Mouse (Mus musculus): ENCODE data around the gene Gdpgp1. TPM values are rescaled to one million over a fixed set of nuclear protein-coding genes. Genes with fewer than 3 reads are reported as not detected.
A peak's percentile ranks its signal among the peaks of the same experiment; 100 is the strongest.

The Gdpgp1 gene
- total and polyA plus RNA-seq, 3 experiments = 4.0 to 4.6 TPM; not detected in 1

- peak within 1 kb of the TSS; percentile 76 to 85 for H3K4me3 ChIP-seq (ENCODE audit: control insufficient read depth in 1 of 2, insufficient read depth in 1 of 2, low read depth in 2 of 2, low read length in 2 of 2)
- H3K27me3 ChIP-seq (ENCODE audit: control insufficient read depth in 1 of 2, insufficient read depth in 2 of 2, low read length in 2 of 2) = no peaks in the 10 kb centered on the region
- peaks cover 0 to 14% of the 10 kb centered on the region in 2 experiments; a peak in 2 of 4 replicates for H3K36me3 ChIP-seq (ENCODE audit: control insufficient read depth in 1 of 2, insufficient read depth in 2 of 2, low read length in 2 of 2)
- H3K27ac ChIP-seq (ENCODE audit: control insufficient read depth, low read depth, low read length) = peak within 1 kb of the TSS; percentile 25
- peak; percentile 65 for DNase-seq (ENCODE audit: low read depth, low spot score)
- peak within 1 kb of the TSS; percentile 78 for H3K9ac ChIP-seq (ENCODE audit: control insufficient read depth, low read depth, low read length, poor library complexity, severe bottlenecking)
- TF ChIP-seq POLR2A (IDR thresholded peaks at IDR 0.05; ENCODE audit: control insufficient read depth in 1 of 2, insufficient read depth in 1 of 2, low read depth in 1 of 2, low read length in 2 of 2, poor library complexity in 1 of 2) = 0 out of 4 replicates have a peak, but pooled peaks of 1 of the 2 experiments have one; percentile 18
- no peak for TF ChIP-seq MYB (IDR thresholded peaks at IDR 0.05; ENCODE audit: low read depth, low read length)
- 0 out of 6 replicates have a peak, but pooled peaks of 1 of the 3 experiments have one; percentile 10 for TF ChIP-seq CTCF (IDR thresholded peaks at IDR 0.05 in 2 of 3, conservative IDR thresholded peaks at IDR 0.05 in 1 of 3; ENCODE audit: control insufficient read depth in 1 of 3, insufficient read depth in 1 of 3, low read depth in 2 of 3, low read length in 3 of 3, poor library complexity in 1 of 3, severe bottlenecking in 1 of 3)
- 0 out of 2 replicates have a peak, but pooled peaks have one; percentile 20 for TF ChIP-seq HCFC1 (IDR thresholded peaks at IDR 0.05; ENCODE audit: low read depth, low read length)
- TF ChIP-seq SMC3 (IDR thresholded peaks at IDR 0.05; ENCODE audit: low read depth, low read length) = no peak
- H3K79me2 ChIP-seq (ENCODE audit: control insufficient read depth, insufficient read depth, low read length, poor library complexity) = no peaks in the 10 kb centered on the region; the same call in 1 of the 2 replicates
- H3K9me3 ChIP-seq (replicated peaks; ENCODE audit: insufficient read depth, low read length) = no peaks in the 10 kb centered on the region
- H3K4me1 ChIP-seq (ENCODE audit: control insufficient read depth in 1 of 2, insufficient read depth in 2 of 2, low read length in 2 of 2) = peaks cover 10 to 31% of the 10 kb centered on the region in 2 experiments
Observed at GRCm38 (mm10) chr7:80186531-80187296, 46.0 kb upstream of the Gdpgp1 start, which contains the start of gene Sema4b. Gene Sema4b (plus strand): TSS chr7:80186841.

GRCm38 (mm10) chr7:80187501-80187900 lies 45.2 kb upstream of the Gdpgp1 start:
- no peaks in the 10 kb centered on the region for H3K9me3 ChIP-seq (replicated peaks; ENCODE audit: insufficient read depth, low read length)
- no peak for DNase-seq (ENCODE audit: low read depth, low spot score)
- H3K9ac ChIP-seq (ENCODE audit: control insufficient read depth, low read depth, low read length, poor library complexity, severe bottlenecking) = no peak overlapping the region
- H3K79me2 ChIP-seq (ENCODE audit: control insufficient read depth, insufficient read depth, low read length, poor library complexity) = no peaks in the 10 kb centered on the region; the same call in 1 of the 2 replicates
- no peak overlapping the region for H3K4me3 ChIP-seq (ENCODE audit: control insufficient read depth in 1 of 2, insufficient read depth in 1 of 2, low read depth in 2 of 2, low read length in 2 of 2)
- H3K36me3 ChIP-seq (ENCODE audit: control insufficient read depth in 1 of 2, insufficient read depth in 2 of 2, low read length in 2 of 2) = peaks cover 0 to 13% of the 10 kb centered on the region in 2 experiments; a peak in 2 of 4 replicates
- peaks cover 10 to 28% of the 10 kb centered on the region in 2 experiments for H3K4me1 ChIP-seq (ENCODE audit: control insufficient read depth in 1 of 2, insufficient read depth in 2 of 2, low read length in 2 of 2)
- TF ChIP-seq UBTF (IDR thresholded peaks at IDR 0.05; ENCODE audit: borderline replicate concordance, insufficient read depth, low read depth, low read length) = no peak
- no peak for TF ChIP-seq TAL1 (IDR thresholded peaks at IDR 0.05; ENCODE audit: low read length)
- no peak for TF ChIP-seq NELFE (IDR thresholded peaks at IDR 0.05; ENCODE audit: low read depth, low read length)
- TF ChIP-seq MAFK (IDR thresholded peaks at IDR 0.05; ENCODE audit: borderline replicate concordance, low read depth, low read length) = no peak
- TF ChIP-seq USF2 (IDR thresholded peaks at IDR 0.05; ENCODE audit: borderline replicate concordance in 1 of 2, insufficient read depth in 1 of 2, low read depth in 1 of 2, low read length in 2 of 2) = no peak
- TF ChIP-seq KAT2A (conservative IDR thresholded peaks at IDR 0.05; ENCODE audit: low read depth, low read length) = no peak
- TF ChIP-seq CHD1 (IDR thresholded peaks at IDR 0.05; ENCODE audit: low read depth, low read length) = no peak
- no peak overlapping the region for H3K27ac ChIP-seq (ENCODE audit: control insufficient read depth, low read depth, low read length)
- H3K27me3 ChIP-seq (ENCODE audit: control insufficient read depth in 1 of 2, insufficient read depth in 2 of 2, low read length in 2 of 2) = no peaks in the 10 kb centered on the region

Data from MEL (cell line).